Mouse (Mus musculus): ENCODE data around the gene Otog. TPM values are rescaled to one million over a fixed set of nuclear protein-coding genes. Genes with fewer than 3 reads are reported as not detected.

Gene Otog
- polyA plus RNA-seq, 1 experiment from 2014 or later: not detected

DNA sequence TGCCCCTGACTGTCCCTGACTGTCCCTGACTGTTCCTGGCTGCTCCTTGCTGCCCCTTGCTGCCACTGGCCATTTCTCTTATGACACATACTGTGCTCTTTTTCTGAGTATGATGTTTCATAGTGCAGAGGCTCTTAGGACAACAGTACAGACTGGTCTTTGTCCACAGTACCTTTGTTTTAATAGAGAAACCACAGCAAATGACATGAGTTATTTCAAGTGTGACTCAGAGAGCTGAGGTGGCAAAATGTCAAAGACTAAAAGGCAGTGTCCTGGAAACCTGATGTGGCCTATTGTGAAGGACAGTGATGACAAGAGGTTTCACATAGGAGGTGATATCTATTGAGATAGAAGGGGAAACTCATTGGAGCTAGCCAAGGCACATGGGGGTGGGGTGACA is 6.1 kb downstream of the Otog start:
- Histone ChIP-seq H3K4me2 (no peak overlapping the region), H3K9ac (ENCODE audit: low read length) (no peak overlapping the region), H3K36me3 (ENCODE audit: control insufficient read depth, insufficient read depth, low read length) (no peaks in the 10 kb centered on the region), H3K4me1 (ENCODE audit: control insufficient read depth, insufficient read depth, low read length) (no peaks in the 10 kb centered on the region), H3K27me3 (ENCODE audit: control insufficient read depth, insufficient read depth, low read length) (no peaks in the 10 kb centered on the region), H3K9me3 (ENCODE audit: control insufficient read depth, low read length) (no peaks in the 10 kb centered on the region), H3K4me3 (ENCODE audit: low read depth, low read length) (no peak overlapping the region), H3K27ac (ENCODE audit: low read depth, low read length) (no peak overlapping the region)
- DNase-seq (ENCODE audit: low spot score, missing footprints) (no peak), ATAC-seq (ENCODE audit: low FRiP score) (no peak)

DNA sequence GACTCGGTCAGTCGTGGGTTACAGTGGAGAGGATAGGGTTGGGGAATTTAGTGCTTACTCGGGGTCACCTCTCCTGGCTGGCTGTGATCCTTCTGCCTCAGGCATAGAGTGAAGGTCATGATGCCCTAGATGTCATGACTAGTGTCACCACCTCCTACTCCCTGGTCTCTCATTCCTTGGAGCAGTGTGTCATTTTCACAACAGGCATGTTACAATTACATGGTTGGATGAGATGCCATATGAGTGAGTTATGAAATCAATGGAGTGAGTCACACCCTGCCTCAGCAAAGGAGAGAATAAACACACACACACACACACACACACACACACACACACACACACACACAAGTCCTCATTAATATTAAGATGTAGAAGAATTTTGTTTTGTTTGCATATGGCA is 6.8 kb downstream of the Otog start:
- no peak overlapping the region for H3K4me3 ChIP-seq (ENCODE audit: low read depth, low read length)
- H3K4me2 ChIP-seq: no peak overlapping the region
- no peak overlapping the region for H3K27ac ChIP-seq (ENCODE audit: low read depth, low read length)
- H3K27me3 ChIP-seq (ENCODE audit: control insufficient read depth, insufficient read depth, low read length): no peaks in the 10 kb centered on the region
- no peaks in the 10 kb centered on the region for H3K4me1 ChIP-seq (ENCODE audit: control insufficient read depth, insufficient read depth, low read length)
- no peaks in the 10 kb centered on the region for H3K36me3 ChIP-seq (ENCODE audit: control insufficient read depth, insufficient read depth, low read length)
- WGBS: 86% methylated on average over 3 of the region's 3 CpGs
- DNase-seq (ENCODE audit: low spot score, missing footprints) (no peak), ATAC-seq (ENCODE audit: low FRiP score) (no peak)
- H3K9me3 ChIP-seq (ENCODE audit: control insufficient read depth, low read length): no peaks in the 10 kb centered on the region
- H3K9ac ChIP-seq (ENCODE audit: low read length): no peak overlapping the region

GRCm38 (mm10) chr7:46251841-46252240 is 11.1 kb downstream of the Otog start:
- WGBS: 79% methylated on average over 4 of the region's 4 CpGs
- H3K4me3 ChIP-seq (ENCODE audit: low read depth, low read length): no peak overlapping the region
- H3K27me3 ChIP-seq (ENCODE audit: control insufficient read depth, insufficient read depth, low read length): no peaks in the 10 kb centered on the region
- no peak overlapping the region for H3K4me2 ChIP-seq
- H3K9ac ChIP-seq (ENCODE audit: low read length): no peak overlapping the region
- no peaks in the 10 kb centered on the region for H3K9me3 ChIP-seq (ENCODE audit: control insufficient read depth, low read length)
- H3K27ac ChIP-seq (ENCODE audit: low read depth, low read length): no peak overlapping the region
- ATAC-seq (ENCODE audit: low FRiP score): no peak
- no peak for DNase-seq (ENCODE audit: low spot score, missing footprints)
- H3K4me1 ChIP-seq (ENCODE audit: control insufficient read depth, insufficient read depth, low read length): no peaks in the 10 kb centered on the region
- H3K36me3 ChIP-seq (ENCODE audit: control insufficient read depth, insufficient read depth, low read length): no peaks in the 10 kb centered on the region

GRCm38 (mm10) chr7:46276156-46276555 is 35.4 kb downstream of the Otog start:
- no peaks in the 10 kb centered on the region for H3K4me1 ChIP-seq (ENCODE audit: control insufficient read depth, insufficient read depth, low read length)

DNA sequence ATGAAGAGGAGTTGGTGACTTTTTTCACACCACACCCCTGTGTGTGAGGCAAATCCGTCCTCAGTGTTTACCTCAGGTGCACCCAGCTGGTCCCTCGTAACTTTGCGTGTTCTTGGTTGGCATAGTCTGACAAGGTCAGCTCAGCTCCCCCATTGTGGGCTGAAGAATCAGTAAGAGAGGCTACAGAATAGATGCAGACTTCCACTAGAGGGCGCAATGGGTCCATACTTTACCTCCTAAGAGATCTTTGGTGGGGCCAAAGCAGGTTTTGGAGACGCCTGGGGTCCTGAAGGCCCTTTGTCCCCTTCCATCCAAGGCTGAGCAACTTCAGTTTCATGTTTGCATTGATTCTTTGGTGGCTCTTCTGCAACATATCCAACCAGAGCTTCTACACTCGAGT is 39.2 kb downstream of the Otog start:
- Histone ChIP-seq H3K4me3 (ENCODE audit: low read depth, low read length) (no peak overlapping the region), H3K27me3 (ENCODE audit: control insufficient read depth, insufficient read depth, low read length) (no peaks in the 10 kb centered on the region), H3K9me3 (ENCODE audit: control insufficient read depth, low read length) (no peaks in the 10 kb centered on the region), H3K4me2 (no peak overlapping the region), H3K36me3 (ENCODE audit: control insufficient read depth, insufficient read depth, low read length) (no peaks in the 10 kb centered on the region), H3K27ac (ENCODE audit: low read depth, low read length) (no peak overlapping the region), H3K4me1 (ENCODE audit: control insufficient read depth, insufficient read depth, low read length) (no peaks in the 10 kb centered on the region), H3K9ac (ENCODE audit: low read length) (no peak overlapping the region)
- 15% methylated on average over 6 of the region's 6 CpGs for WGBS
- peak; percentile 96 for DNase-seq (ENCODE audit: low spot score, missing footprints)
- ATAC-seq (ENCODE audit: low FRiP score): peak; percentile 40; the same call in 1 of the 2 replicates

More at GRCm38 (mm10) chr7:46276156-46276555, 35.4 kb downstream of the Otog start:
- ATAC-seq (ENCODE audit: low FRiP score): no peak
- WGBS: 71% methylated on average over 5 of the region's 5 CpGs
- Histone ChIP-seq H3K36me3 (ENCODE audit: control insufficient read depth, insufficient read depth, low read length) (no peaks in the 10 kb centered on the region), H3K4me3 (ENCODE audit: low read depth, low read length) (no peak overlapping the region), H3K27ac (ENCODE audit: low read depth, low read length) (no peak overlapping the region), H3K9ac (ENCODE audit: low read length) (no peak overlapping the region), H3K4me2 (no peak overlapping the region), H3K9me3 (ENCODE audit: control insufficient read depth, low read length) (no peaks in the 10 kb centered on the region), H3K27me3 (ENCODE audit: control insufficient read depth, insufficient read depth, low read length) (no peaks in the 10 kb centered on the region)
- DNase-seq (ENCODE audit: low spot score, missing footprints): peak; percentile 66

DNA sequence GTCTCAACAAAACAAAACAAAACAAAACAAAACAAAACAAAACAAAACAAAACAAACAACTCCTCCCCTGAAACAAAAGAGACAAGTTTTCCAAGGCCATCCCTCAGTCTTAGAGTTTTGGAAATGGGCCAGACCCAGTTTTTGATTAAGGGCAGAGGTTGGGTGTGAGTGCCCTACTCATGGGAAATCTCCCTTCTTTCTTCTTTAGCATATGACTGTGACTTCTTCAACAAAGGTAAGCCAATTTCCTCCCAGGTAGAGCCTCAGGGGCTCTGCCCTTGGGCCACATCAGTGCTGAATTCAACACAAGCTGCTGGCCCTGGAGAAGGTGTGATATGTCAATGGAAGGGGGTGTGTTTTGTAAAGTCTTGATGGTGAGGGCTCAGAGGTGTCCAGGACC is 40.1 kb downstream of the Otog start:
- Histone ChIP-seq H3K4me2 (no peak overlapping the region), H3K4me3 (ENCODE audit: low read depth, low read length) (no peak overlapping the region), H3K27ac (ENCODE audit: low read depth, low read length) (no peak overlapping the region), H3K4me1 (ENCODE audit: control insufficient read depth, insufficient read depth, low read length) (no peaks in the 10 kb centered on the region), H3K36me3 (ENCODE audit: control insufficient read depth, insufficient read depth, low read length) (no peaks in the 10 kb centered on the region), H3K9me3 (ENCODE audit: control insufficient read depth, low read length) (no peaks in the 10 kb centered on the region), H3K9ac (ENCODE audit: low read length) (no peak overlapping the region), H3K27me3 (ENCODE audit: control insufficient read depth, insufficient read depth, low read length) (no peaks in the 10 kb centered on the region)
- ATAC-seq (ENCODE audit: low FRiP score): no peak
- peak; percentile 51 for DNase-seq (ENCODE audit: low spot score, missing footprints)

- DNase-seq (ENCODE audit: low spot score, missing footprints) (no peak), ATAC-seq (ENCODE audit: low FRiP score) (no peak)
- Histone ChIP-seq H3K36me3 (ENCODE audit: control insufficient read depth, insufficient read depth, low read length) (no peaks in the 10 kb centered on the region), H3K4me2 (no peak overlapping the region), H3K27ac (ENCODE audit: low read depth, low read length) (no peak overlapping the region), H3K9me3 (ENCODE audit: control insufficient read depth, low read length) (no peaks in the 10 kb centered on the region), H3K9ac (ENCODE audit: low read length) (no peak overlapping the region), H3K27me3 (ENCODE audit: control insufficient read depth, insufficient read depth, low read length) (no peaks in the 10 kb centered on the region), H3K4me1 (ENCODE audit: control insufficient read depth, insufficient read depth, low read length) (no peaks in the 10 kb centered on the region), H3K4me3 (ENCODE audit: low read depth, low read length) (no peak overlapping the region)
- WGBS: 73% methylated on average over 7 of the region's 7 CpGs
These were observed 41.5 kb downstream of the Otog start for GRCm38 (mm10) chr7:46282276-46282675.

GRCm38 (mm10) chr7:46283681-46284080 is 42.9 kb downstream of the Otog start:
- Histone ChIP-seq H3K27me3 (ENCODE audit: control insufficient read depth, insufficient read depth, low read length) (no peaks in the 10 kb centered on the region), H3K4me3 (ENCODE audit: low read depth, low read length) (no peak overlapping the region), H3K4me1 (ENCODE audit: control insufficient read depth, insufficient read depth, low read length) (no peaks in the 10 kb centered on the region), H3K4me2 (no peak overlapping the region), H3K9ac (ENCODE audit: low read length) (no peak overlapping the region), H3K27ac (ENCODE audit: low read depth, low read length) (no peak overlapping the region), H3K36me3 (ENCODE audit: control insufficient read depth, insufficient read depth, low read length) (no peaks in the 10 kb centered on the region), H3K9me3 (ENCODE audit: control insufficient read depth, low read length) (no peaks in the 10 kb centered on the region)
- WGBS: 84% methylated on average over 10 of the region's 10 CpGs
- ATAC-seq (ENCODE audit: low FRiP score) (no peak), DNase-seq (ENCODE audit: low spot score, missing footprints) (no peak)

GRCm38 (mm10) chr7:46285161-46285839 is 44.5 kb downstream of the Otog start:
- Histone ChIP-seq H3K27me3 (ENCODE audit: control insufficient read depth, insufficient read depth, low read length) (no peaks in the 10 kb centered on the region), H3K4me1 (ENCODE audit: control insufficient read depth, insufficient read depth, low read length) (no peaks in the 10 kb centered on the region), H3K9ac (ENCODE audit: low read length) (no peak overlapping the region), H3K9me3 (ENCODE audit: control insufficient read depth, low read length) (no peaks in the 10 kb centered on the region), H3K36me3 (ENCODE audit: control insufficient read depth, insufficient read depth, low read length) (no peaks in the 10 kb centered on the region), H3K4me3 (ENCODE audit: low read depth, low read length) (no peak overlapping the region), H3K27ac (ENCODE audit: low read depth, low read length) (no peak overlapping the region), H3K4me2 (no peak overlapping the region)
- WGBS: 87% methylated on average over 12 of the region's 12 CpGs
- DNase-seq (ENCODE audit: low spot score, missing footprints) (peak; percentile 78), ATAC-seq (ENCODE audit: low FRiP score) (no peak)

Measured in midbrain, embryonic 11.5 days (tissue).